Mouse (Mus musculus) neural tube, embryonic 12.5 days (tissue): ENCODE data around the gene Ppp2r5b. TPM values are rescaled to one million over a fixed set of nuclear protein-coding genes. Genes with fewer than 3 reads are reported as not detected.
A peak's percentile ranks its signal among the peaks of the same experiment; 100 is the strongest.

ENCODE experiments used
- ATAC-seq: fragments of 200-750 bp; cut with Nextera tagmentation; 2 replicates; pipeline ENCODE4 v1.8.0; 2017; ENCODE audit warnings: low read depth, mild to moderate bottlenecking, moderate TSS enrichment, moderate library complexity; ENCODE audit not compliant: low FRiP score
- H3K27ac ChIP-seq: fragments of 300-500 bp; sonication (generic); 2 replicates; pipeline ENCODE4 v1.5.1; 2016
- H3K27me3 ChIP-seq: fragments of 300-500 bp; sonication (generic); replicated peaks from 2 replicates; pipeline ENCODE4 v1.6.1; 2016; ENCODE audit warnings: mild to moderate bottlenecking
- H3K36me3 ChIP-seq: fragments of 300-500 bp; sonication (generic); 2 replicates; pipeline ENCODE4 v1.6.1; 2016; ENCODE audit warnings: mild to moderate bottlenecking
- H3K4me1 ChIP-seq: fragments of 300-500 bp; sonication (generic); 2 replicates; pipeline ENCODE4 v1.6.1; 2016
- H3K4me2 ChIP-seq: fragments of 300-500 bp; sonication (generic); replicated peaks from 2 replicates; pipeline ENCODE4 v1.6.1; 2016; ENCODE audit warnings: mild to moderate bottlenecking
- H3K4me3 ChIP-seq: fragments of 300-500 bp; sonication (generic); 2 replicates; pipeline ENCODE4 v1.5.1; 2016
- H3K9ac ChIP-seq: fragments of 300-500 bp; sonication (generic); 2 replicates; pipeline ENCODE4 v1.6.1; 2016; ENCODE audit warnings: mild to moderate bottlenecking
- H3K9me3 ChIP-seq: fragments of 300-500 bp; sonication (generic); 2 replicates; pipeline ENCODE4 v1.6.1; 2016; ENCODE audit warnings: mild to moderate bottlenecking
- WGBS: fragments of 180-500 bp; shearing (Covaris S2); methylation state at CpG from one replicate; pipeline ENCODE4 v1.1.7; 2016; 5-methylcytosine and 5-hydroxymethylcytosine counted together
- microRNA counts: library from miRNA; unstranded; fragments of <30 nt; microRNA quantifications from one replicate; lab custom pipeline; 2017
- microRNA-seq: library from miRNA; unstranded; fragments of <30 nt; microRNA quantifications from one replicate; pipeline ENCODE4, GENCODE M21; 2017
- polyA plus RNA-seq: library from polyadenylated mRNA; unstranded; fragments of >200 nt; fragmentation: Nextera tagmentation; extraction: Ambion mirVana; gene quantifications from 2 replicates; pipeline ENCODE4 v1.2.1, GENCODE M21; 2016

Gene Ppp2r5b
- polyA plus RNA-seq, 1 experiment from 2014 or later, result 82.8 TPM

- 93% methylated on average over 14 of the region's 14 CpGs for WGBS
- no peaks in the 10 kb centered on the region for H3K27me3 ChIP-seq
- no peak overlapping the region for H3K9ac ChIP-seq
- H3K4me3 ChIP-seq, result no peak overlapping the region
- H3K36me3 ChIP-seq, result peaks cover 52% of the 10 kb centered on the region
- ATAC-seq, result no peak
- no peaks in the 10 kb centered on the region for H3K9me3 ChIP-seq
- H3K4me2 ChIP-seq, result no peak overlapping the region
- H3K4me1 ChIP-seq, result no peaks in the 10 kb centered on the region
- no peak overlapping the region for H3K27ac ChIP-seq
Observed at GRCm38 (mm10) chr19:6226763-6227162, 8.9 kb downstream of the Ppp2r5b start.

- no peak for ATAC-seq
- no peaks in the 10 kb centered on the region for H3K4me1 ChIP-seq
- H3K27me3 ChIP-seq, result no peaks in the 10 kb centered on the region
- H3K4me3 ChIP-seq, result no peak within 1 kb of the TSS
- 15% methylated on average over 2 of the region's 2 CpGs for WGBS
- H3K9me3 ChIP-seq, result no peaks in the 10 kb centered on the region
- H3K27ac ChIP-seq, result no peak within 1 kb of the TSS
- peaks cover 45% of the 10 kb centered on the region for H3K36me3 ChIP-seq
- H3K4me2 ChIP-seq, result no peak within 1 kb of the TSS
- no peak within 1 kb of the TSS for H3K9ac ChIP-seq
Observed at GRCm38 (mm10) chr19:6226135-6226534, 9.5 kb downstream of the Ppp2r5b start, which contains the start of gene Gpha2. Gpha2 (plus strand) TSS chr19:6226380.

GRCm38 (mm10) chr19:6218606-6219005, 17.1 kb downstream of the Ppp2r5b start:
- 72% methylated on average over 6 of the region's 6 CpGs for WGBS
- Histone ChIP-seq H3K4me1 (no peaks in the 10 kb centered on the region), H3K9ac (no peak overlapping the region), H3K4me2 (no peak overlapping the region), H3K36me3 (no peaks in the 10 kb centered on the region), H3K9me3 (no peaks in the 10 kb centered on the region), H3K4me3 (no peak overlapping the region), H3K27me3 (no peaks in the 10 kb centered on the region), H3K27ac (no peak overlapping the region)
- ATAC-seq, result no peak

GRCm38 (mm10) chr19:6216046-6216705, 19.5 kb downstream of the Ppp2r5b start:
- Histone ChIP-seq H3K4me1 (no peaks in the 10 kb centered on the region), H3K27me3 (no peaks in the 10 kb centered on the region), H3K36me3 (no peaks in the 10 kb centered on the region), H3K9me3 (no peaks in the 10 kb centered on the region), H3K27ac (no peak overlapping the region), H3K4me2 (no peak overlapping the region), H3K4me3 (no peak overlapping the region), H3K9ac (no peak overlapping the region)
- no peak for ATAC-seq
- WGBS, result 64% methylated on average over 6 of the region's 6 CpGs

- H3K4me1 ChIP-seq, result no peaks in the 10 kb centered on the region
- H3K9me3 ChIP-seq, result no peaks in the 10 kb centered on the region
- no peak overlapping the region for H3K4me3 ChIP-seq
- no peak overlapping the region for H3K4me2 ChIP-seq
- H3K27ac ChIP-seq, result no peak overlapping the region
- WGBS, result 80% methylated on average over 5 of the region's 5 CpGs
- no peak for ATAC-seq
- no peaks in the 10 kb centered on the region for H3K27me3 ChIP-seq
- no peak overlapping the region for H3K9ac ChIP-seq
- H3K36me3 ChIP-seq, result no peaks in the 10 kb centered on the region
Observed at GRCm38 (mm10) chr19:6206716-6207115, 29.0 kb downstream of the Ppp2r5b start.

GRCm38 (mm10) chr19:6204265-6204664, 31.4 kb downstream of the Ppp2r5b start:
- ATAC-seq, result no peak
- Histone ChIP-seq H3K4me3 (no peak overlapping the region), H3K9ac (no peak overlapping the region), H3K27ac (no peak overlapping the region), H3K4me2 (no peak overlapping the region), H3K9me3 (no peaks in the 10 kb centered on the region), H3K27me3 (no peaks in the 10 kb centered on the region), H3K4me1 (no peaks in the 10 kb centered on the region), H3K36me3 (no peaks in the 10 kb centered on the region)
- 76% methylated on average over 2 of the region's 2 CpGs for WGBS

- no peak for ATAC-seq
- WGBS, result 87% methylated on average over 23 of the region's 23 CpGs
- no peak within 1 kb of the TSS for H3K9ac ChIP-seq
- H3K36me3 ChIP-seq, result no peaks in the 10 kb centered on the region
- no peak within 1 kb of the TSS for H3K4me3 ChIP-seq
- H3K9me3 ChIP-seq, result no peaks in the 10 kb centered on the region
- no peak within 1 kb of the TSS for H3K27ac ChIP-seq
- no peak within 1 kb of the TSS for H3K4me2 ChIP-seq
- H3K4me1 ChIP-seq, result no peaks in the 10 kb centered on the region
- no peaks in the 10 kb centered on the region for H3K27me3 ChIP-seq
Observed at GRCm38 (mm10) chr19:6184131-6184530, 51.5 kb downstream of the Ppp2r5b start, which contains the start of gene Majin. Majin (plus strand) TSS chr19:6184388.

- ATAC-seq, result no peak
- whole genome bisulfite sequencing, result 7% methylated on average over 3 of the region's 3 CpGs
- H3K36me3 ChIP-seq, result no peaks in the 10 kb centered on the region
- H3K4me2 ChIP-seq, result peak overlapping the region; percentile 22; the same call in 1 of the 2 replicates
- no peak overlapping the region for H3K27ac ChIP-seq
- no peaks in the 10 kb centered on the region for H3K4me1 ChIP-seq
- peak overlapping the region; percentile 9; the same call in 1 of the 2 replicates for H3K4me3 ChIP-seq
- no peaks in the 10 kb centered on the region for H3K9me3 ChIP-seq
- no peak overlapping the region for H3K9ac ChIP-seq
- H3K27me3 ChIP-seq, result no peaks in the 10 kb centered on the region
Observed at GRCm38 (mm10) chr19:6182534-6182933, 53.1 kb downstream of the Ppp2r5b start.

- Histone ChIP-seq H3K27me3 (no peaks in the 10 kb centered on the region), H3K9ac (no peak overlapping the region), H3K4me1 (no peaks in the 10 kb centered on the region), H3K36me3 (no peaks in the 10 kb centered on the region), H3K4me2 (no peak overlapping the region), H3K4me3 (no peak overlapping the region), H3K27ac (no peak overlapping the region), H3K9me3 (no peaks in the 10 kb centered on the region)
- no peak for ATAC-seq
- WGBS, result 32% methylated on average over 5 of the region's 5 CpGs
Observed at GRCm38 (mm10) chr19:6181629-6182028, 54.0 kb downstream of the Ppp2r5b start.

- WGBS, result 92% methylated on average over 6 of the region's 6 CpGs
- Histone ChIP-seq H3K27ac (no peak overlapping the region), H3K9ac (no peak overlapping the region), H3K4me2 (no peak overlapping the region), H3K36me3 (no peaks in the 10 kb centered on the region), H3K4me3 (no peak overlapping the region), H3K4me1 (no peaks in the 10 kb centered on the region), H3K27me3 (no peaks in the 10 kb centered on the region), H3K9me3 (no peaks in the 10 kb centered on the region)
- no peak for ATAC-seq
Observed at GRCm38 (mm10) chr19:6178775-6179174, 56.9 kb downstream of the Ppp2r5b start.

MicroRNAs encoded within 50 kb of the gene (microRNA counts, 519-probe panel; counts per million panel counts)
- 342 counts per million, percentile 67 among the panel's probes with 10 or more counts for microRNA mmu-miR-192 (lab: Ali Mortazavi, UCI)

Small RNA genes within 50 kb of the gene (microRNA-seq; reads per million reads assigned to microRNA genes)
- 62.5 reads per million, percentile 46 among the genes with 10 or more reads in this experiment for gene Mir192
- gene Mir194-2, result 50.9 reads per million, percentile 43 among the genes with 10 or more reads in this experiment

Other genes starting within 250 kb of the Ppp2r5b start
- not detected in 2 replicates for gene Slc22a20, start 249.7 kb downstream of the Ppp2r5b start, polyA plus RNA-seq
- gene Capn1, start 220.0 kb downstream of the Ppp2r5b start, polyA plus RNA-seq, result 5.6 and 6.4 TPM in 2 replicates
- gene Syvn1, start 189.3 kb downstream of the Ppp2r5b start, polyA plus RNA-seq, result 33.2 and 35.2 TPM in 2 replicates
- gene Mrpl49, start 178.1 kb downstream of the Ppp2r5b start, polyA plus RNA-seq, result 66.0 and 68.6 TPM in 2 replicates
- 635 and 643 TPM in 2 replicates for gene Fau, start 178.0 kb downstream of the Ppp2r5b start, polyA plus RNA-seq
- gene Znhit2, start 174.7 kb downstream of the Ppp2r5b start, polyA plus RNA-seq, result 34.3 and 38.2 TPM in 2 replicates
- gene Tm7sf2, start 167.5 kb downstream of the Ppp2r5b start, polyA plus RNA-seq, result 44.3 and 45.9 TPM in 2 replicates
- gene Vps51, start 158.6 kb downstream of the Ppp2r5b start, polyA plus RNA-seq, result 79.4 and 80.6 TPM in 2 replicates
- not detected in 2 replicates for gene Tmem262, start 155.8 kb downstream of the Ppp2r5b start, polyA plus RNA-seq
- 2.6 and 3.2 TPM in 2 replicates for gene Gm28374, start 153.6 kb downstream of the Ppp2r5b start, polyA plus RNA-seq
- 72.4 and 75.0 TPM in 2 replicates for gene Zfpl1, start 150.9 kb downstream of the Ppp2r5b start, polyA plus RNA-seq
- 27.1 and 28.4 TPM in 2 replicates for gene Cdca5, start 150.9 kb downstream of the Ppp2r5b start, polyA plus RNA-seq
- gene AC131692.1, start 141.5 kb downstream of the Ppp2r5b start, polyA plus RNA-seq, result 0.33 TPM in 1 of 2 replicates, not detected in the other
- gene Naaladl1, start 130.1 kb downstream of the Ppp2r5b start, polyA plus RNA-seq, result 0.63 and 0.82 TPM in 2 replicates
- 53.5 and 59.0 TPM in 2 replicates for gene Sac3d1, start 117.2 kb downstream of the Ppp2r5b start, polyA plus RNA-seq
- 40.3 and 42.3 TPM in 2 replicates for gene Snx15, start 107.6 kb downstream of the Ppp2r5b start, polyA plus RNA-seq
- gene Batf2, start 94.9 kb downstream of the Ppp2r5b start, polyA plus RNA-seq, result not detected in 2 replicates
- 100 and 102 TPM in 2 replicates for gene Arl2, start 94.3 kb downstream of the Ppp2r5b start, polyA plus RNA-seq
- not detected in 2 replicates for gene Majin, start 51.5 kb downstream of the Ppp2r5b start, polyA plus RNA-seq
- gene Gpha2, start 9.5 kb downstream of the Ppp2r5b start, polyA plus RNA-seq, result not detected in 2 replicates
- 13.8 and 14.7 TPM in 2 replicates for gene Atg2a, start 5.8 kb upstream of the Ppp2r5b start, polyA plus RNA-seq
- 87.2 and 96.4 TPM in 2 replicates for gene Ehd1, start 40.9 kb upstream of the Ppp2r5b start, polyA plus RNA-seq
- 0.27 and 0.60 TPM in 2 replicates for gene Cdc42bpg, start 70.6 kb upstream of the Ppp2r5b start, polyA plus RNA-seq
- 93.3 and 93.5 TPM in 2 replicates for gene Men1, start 99.1 kb upstream of the Ppp2r5b start, polyA plus RNA-seq
- gene Map4k2, start 105.3 kb upstream of the Ppp2r5b start, polyA plus RNA-seq, result 16.0 and 18.4 TPM in 2 replicates
- 171 TPM in 2 replicates for gene Sf1, start 127.8 kb upstream of the Ppp2r5b start, polyA plus RNA-seq
- 4.7 and 5.5 TPM in 2 replicates for gene Pygm, start 148.5 kb upstream of the Ppp2r5b start, polyA plus RNA-seq
- gene Rasgrp2, start 163.5 kb upstream of the Ppp2r5b start, polyA plus RNA-seq, result 26.4 and 28.3 TPM in 2 replicates
- gene Nrxn2, start 182.9 kb upstream of the Ppp2r5b start, polyA plus RNA-seq, result 31.2 and 32.9 TPM in 2 replicates